Mouse (Mus musculus) liver, embryonic 13.5 days (tissue): Measurements from ENCODE around the gene Gm20431. TPM values are rescaled to one million over a fixed set of nuclear protein-coding genes. Genes with fewer than 3 reads are reported as not detected.

ENCODE experiments used
- ATAC-seq: fragments of 200-750 bp; cut with Nextera tagmentation; 2 replicates; pipeline ENCODE4 v1.8.0; 2017; ENCODE audit warnings: low read depth, mild to moderate bottlenecking, moderate number of reproducible peaks, moderate library complexity
- DNase-seq: peaks from one replicate; pipeline ENCODE4 v3.0.0; 2022
- H3K27ac ChIP-seq: fragments of 300-500 bp; sonication (generic); 2 replicates; pipeline ENCODE4 v1.5.1; 2015; ENCODE audit warnings: moderate library complexity, mild to moderate bottlenecking, inconsistent platforms
- H3K27me3 ChIP-seq: fragments of 300-500 bp; sonication (generic); 2 replicates; pipeline ENCODE4 v1.6.1; 2015; ENCODE audit warnings: mild to moderate bottlenecking, inconsistent platforms
- H3K36me3 ChIP-seq: fragments of 300-500 bp; sonication (generic); 2 replicates; pipeline ENCODE4 v1.6.1; 2015; ENCODE audit warnings: mild to moderate bottlenecking, inconsistent platforms
- H3K4me1 ChIP-seq: fragments of 300-500 bp; sonication (generic); replicated peaks from 2 replicates; pipeline ENCODE4 v1.6.1; 2015; ENCODE audit warnings: inconsistent platforms
- H3K4me2 ChIP-seq: fragments of 300-500 bp; sonication (generic); 2 replicates; pipeline ENCODE4 v1.6.1; 2015; ENCODE audit warnings: inconsistent platforms, mild to moderate bottlenecking, moderate library complexity
- H3K4me3 ChIP-seq: fragments of 300-500 bp; sonication (generic); replicated peaks from 2 replicates; pipeline ENCODE4 v1.5.1; 2015; ENCODE audit warnings: mild to moderate bottlenecking, inconsistent platforms
- H3K9ac ChIP-seq: fragments of 300-500 bp; sonication (generic); 2 replicates; pipeline ENCODE4 v1.6.1; 2015; ENCODE audit warnings: mild to moderate bottlenecking, inconsistent platforms
- H3K9me3 ChIP-seq: fragments of 300-500 bp; sonication (generic); replicated peaks from 2 replicates; pipeline ENCODE4 v1.6.1; 2016; ENCODE audit warnings: inconsistent platforms
- WGBS: fragments of 180-500 bp; shearing (Covaris S2); methylation state at CpG from one replicate; pipeline ENCODE4 v1.1.7; 2015; ENCODE audit not compliant: insufficient replicate concordance; 5-methylcytosine and 5-hydroxymethylcytosine counted together
- polyA plus RNA-seq: library from polyadenylated mRNA; unstranded; fragments of >200 nt; fragmentation: Nextera tagmentation; extraction: Ambion mirVana; gene quantifications from 2 replicates; pipeline ENCODE4 v1.2.1, GENCODE M21; 2015

Gm20431 gene
- polyA plus RNA-seq, 1 experiment from 2014 or later = not detected

- no peak overlapping the region for H3K4me3 ChIP-seq
- WGBS = 78% methylated on average over 14 of the region's 14 CpGs
- no peaks in the 10 kb centered on the region for H3K36me3 ChIP-seq
- no peak for DNase-seq
- no peak overlapping the region for H3K27ac ChIP-seq
- H3K4me2 ChIP-seq = no peak overlapping the region
- no peaks in the 10 kb centered on the region for H3K9me3 ChIP-seq
- H3K4me1 ChIP-seq = peaks cover 29% of the 10 kb centered on the region
- H3K27me3 ChIP-seq = peaks cover 17% of the 10 kb centered on the region
- no peak overlapping the region for H3K9ac ChIP-seq
- ATAC-seq = no peak
Measured at GRCm38 (mm10) chr2:167695491-167695890, 34.2 kb upstream of the Gm20431 start.

DNA sequence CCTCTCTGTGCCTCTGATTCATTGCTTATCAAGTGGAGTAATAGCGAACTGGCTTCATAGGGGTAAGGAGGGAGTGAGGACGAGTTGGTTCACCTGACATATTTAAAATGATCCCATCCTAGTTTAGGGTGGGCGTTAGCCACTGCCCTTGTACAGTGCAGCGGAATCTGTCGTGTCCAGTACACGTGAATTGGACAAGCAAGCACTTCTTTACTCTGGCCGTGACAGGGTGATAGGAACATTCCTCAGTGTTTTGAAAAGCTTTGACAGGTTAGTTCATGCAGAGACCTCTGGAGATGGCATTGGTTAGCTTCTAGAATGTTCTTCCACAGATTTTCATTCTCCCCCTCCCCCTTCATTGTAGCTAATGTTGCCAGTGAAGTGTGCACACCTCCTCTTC, 33.7 kb upstream of the Gm20431 start:
- ATAC-seq (no peak), DNase-seq (no peak)
- no peaks in the 10 kb centered on the region for H3K36me3 ChIP-seq

GRCm38 (mm10) chr2:167694244-167694643, 32.9 kb upstream of the Gm20431 start:
- Histone ChIP-seq H3K9ac (no peak overlapping the region), H3K9me3 (no peaks in the 10 kb centered on the region), H3K4me1 (peaks cover 40% of the 10 kb centered on the region), H3K4me2 (no peak overlapping the region), H3K27ac (no peak overlapping the region), H3K36me3 (no peaks in the 10 kb centered on the region), H3K27me3 (peaks cover 28% of the 10 kb centered on the region), H3K4me3 (no peak overlapping the region)
- no peak for ATAC-seq
- 93% methylated on average over 1 of the region's 1 CpGs for WGBS
- DNase-seq = no peak

More for the DNA sequence above, 33.7 kb upstream of the Gm20431 start:
- WGBS = 75% methylated on average over 7 of the region's 7 CpGs
- Histone ChIP-seq H3K4me1 (peaks cover 32% of the 10 kb centered on the region), H3K4me3 (no peak overlapping the region), H3K27me3 (peaks cover 21% of the 10 kb centered on the region), H3K27ac (no peak overlapping the region), H3K9me3 (no peaks in the 10 kb centered on the region), H3K9ac (no peak overlapping the region), H3K4me2 (no peak overlapping the region)

DNA sequence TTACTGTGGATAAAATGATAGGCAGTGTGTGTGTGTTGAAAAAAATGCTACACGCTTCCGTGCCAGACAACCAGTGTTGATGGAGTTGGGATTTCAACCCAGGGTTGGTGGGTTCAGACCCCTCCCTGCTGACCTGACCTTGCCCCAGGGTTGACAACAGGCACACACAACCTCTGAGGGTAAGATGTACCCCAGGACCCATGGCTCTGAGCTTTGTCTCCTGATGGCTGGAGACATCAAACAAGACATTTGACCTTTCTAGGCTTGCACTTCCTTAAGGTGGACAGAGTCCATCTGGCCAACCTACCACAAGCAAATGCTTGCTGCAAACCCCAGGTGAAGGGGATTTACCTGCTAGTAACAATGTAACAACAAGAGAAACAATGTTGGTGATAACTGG, 32.2 kb upstream of the Gm20431 start:
- DNase-seq (no peak), ATAC-seq (no peak)
- Histone ChIP-seq H3K27ac (no peak overlapping the region), H3K4me1 (peaks cover 42% of the 10 kb centered on the region), H3K9ac (no peak overlapping the region), H3K4me3 (no peak overlapping the region), H3K27me3 (peaks cover 35% of the 10 kb centered on the region), H3K36me3 (no peaks in the 10 kb centered on the region), H3K4me2 (no peak overlapping the region), H3K9me3 (no peaks in the 10 kb centered on the region)
- WGBS = 70% methylated on average over 2 of the region's 2 CpGs

DNA sequence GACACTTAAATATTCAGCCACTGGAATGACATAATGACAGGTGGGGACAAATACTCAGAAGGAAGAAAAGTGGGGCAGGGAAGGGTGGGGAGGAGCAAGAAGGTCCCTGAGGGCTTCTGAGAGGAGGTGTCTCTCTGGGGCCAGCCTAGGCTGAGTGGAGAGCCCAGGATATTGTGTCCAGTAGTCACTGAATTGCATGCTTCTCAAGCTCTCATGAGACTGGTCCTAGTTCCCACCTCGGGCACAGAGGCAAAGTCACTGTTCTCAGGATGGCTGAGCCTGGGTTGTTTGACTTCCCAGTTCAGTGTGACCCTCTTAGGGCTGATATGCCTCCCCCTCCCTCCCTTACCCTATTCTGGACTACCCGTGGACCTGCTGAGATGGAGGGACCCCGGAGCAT, 31.5 kb upstream of the Gm20431 start:
- DNase-seq = no peak
- ATAC-seq = no peak
- Histone ChIP-seq H3K9ac (no peak overlapping the region), H3K4me1 (peaks cover 42% of the 10 kb centered on the region), H3K36me3 (no peaks in the 10 kb centered on the region), H3K9me3 (no peaks in the 10 kb centered on the region), H3K4me2 (no peak overlapping the region), H3K27me3 (peaks cover 40% of the 10 kb centered on the region), H3K4me3 (no peak overlapping the region), H3K27ac (no peak overlapping the region)
- whole genome bisulfite sequencing = 61% methylated on average over 3 of the region's 3 CpGs

DNA sequence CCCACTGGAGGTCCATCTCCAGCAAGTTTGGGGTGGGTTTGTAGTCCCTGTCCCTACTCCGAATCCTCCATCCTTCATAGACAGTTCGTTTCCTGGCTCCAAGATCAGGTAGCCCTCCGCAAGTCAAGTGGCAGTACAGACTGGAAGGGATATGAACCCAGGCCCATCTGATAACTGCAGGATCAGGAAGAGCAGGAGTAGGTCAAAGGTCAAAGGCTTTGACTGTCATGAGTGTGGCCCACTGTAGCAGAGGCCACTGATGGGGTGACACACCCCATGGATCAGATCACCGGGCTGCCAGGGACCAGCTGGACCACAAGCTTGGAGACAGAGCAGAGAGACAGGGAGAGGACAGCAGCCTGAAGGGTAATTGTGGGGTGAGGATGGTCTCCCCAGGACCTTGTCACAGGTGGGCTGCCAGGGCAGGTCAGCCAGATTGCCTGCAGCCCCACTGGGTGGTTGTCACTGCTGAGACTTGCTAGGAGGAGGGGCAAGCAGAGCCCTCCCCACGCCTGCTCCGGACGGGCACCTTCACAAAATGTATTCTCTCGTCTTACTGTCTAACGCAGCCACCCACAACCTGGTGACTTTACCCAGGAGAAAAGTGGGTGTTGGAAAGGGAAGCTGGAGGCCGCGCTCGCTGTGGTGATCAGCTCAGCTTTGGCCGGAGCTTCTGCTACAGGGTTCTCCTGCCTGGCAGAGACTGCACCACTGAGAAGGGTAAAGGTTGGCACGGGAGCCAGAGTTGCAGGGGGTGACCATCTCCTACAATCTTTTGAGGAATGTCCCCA, 30.8 kb upstream of the Gm20431 start:
- peak overlapping the region; percentile 92 for H3K4me2 ChIP-seq
- no peaks in the 10 kb centered on the region for H3K9me3 ChIP-seq
- H3K4me1 ChIP-seq = peaks cover 48% of the 10 kb centered on the region
- no peaks in the 10 kb centered on the region for H3K36me3 ChIP-seq
- 0 out of 2 replicates have a peak overlapping the region, but pooled peaks have one; percentile 73 for H3K4me3 ChIP-seq
- no peak overlapping the region for H3K27ac ChIP-seq
- peaks cover 46% of the 10 kb centered on the region for H3K27me3 ChIP-seq
- ATAC-seq (no peak), DNase-seq (no peak)
- 79% methylated on average over 14 of the region's 14 CpGs for WGBS
- H3K9ac ChIP-seq = 0 out of 2 replicates have a peak overlapping the region, but pooled peaks have one; percentile 23

- Histone ChIP-seq H3K27ac (no peak overlapping the region), H3K36me3 (no peaks in the 10 kb centered on the region), H3K9ac (0 out of 2 replicates have a peak overlapping the region, but pooled peaks have one; percentile 23), H3K4me1 (peaks cover 53% of the 10 kb centered on the region), H3K9me3 (no peaks in the 10 kb centered on the region), H3K27me3 (peaks cover 48% of the 10 kb centered on the region), H3K4me2 (peak overlapping the region; percentile 92), H3K4me3 (peak overlapping the region; percentile 73)
- ATAC-seq (no peak), DNase-seq (no peak)
- 85% methylated on average over 6 of the region's 6 CpGs for WGBS
Measured at GRCm38 (mm10) chr2:167691410-167691809, 30.1 kb upstream of the Gm20431 start.

DNA sequence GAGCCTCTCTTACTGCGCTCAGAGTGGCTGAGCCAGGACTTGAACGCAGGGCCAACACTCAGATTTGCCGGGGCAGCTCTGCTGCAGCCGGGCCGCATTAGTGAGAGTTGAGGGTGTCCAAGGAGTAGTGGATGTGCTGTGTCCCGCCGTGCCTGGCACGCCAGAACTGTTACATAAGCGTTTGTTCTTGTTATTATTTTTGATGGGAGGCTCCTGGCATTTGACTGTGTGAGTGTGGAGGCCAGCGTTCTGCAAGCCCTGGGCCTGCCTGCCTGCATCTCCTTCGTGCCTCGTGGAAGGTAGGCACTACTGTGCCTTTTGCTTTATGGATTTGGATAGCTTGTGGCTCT, 29.6 kb upstream of the Gm20431 start:
- H3K9ac ChIP-seq = peak overlapping the region; percentile 57
- H3K27me3 ChIP-seq = peaks cover 48% of the 10 kb centered on the region
- H3K27ac ChIP-seq = no peak overlapping the region; the same call in 1 of the 2 replicates
- no peaks in the 10 kb centered on the region for H3K36me3 ChIP-seq
- peak overlapping the region; percentile 73 for H3K4me3 ChIP-seq
- no peaks in the 10 kb centered on the region for H3K9me3 ChIP-seq
- DNase-seq (no peak), ATAC-seq (no peak)
- WGBS = 59% methylated on average over 12 of the region's 12 CpGs
- H3K4me1 ChIP-seq = peaks cover 56% of the 10 kb centered on the region
- peak overlapping the region; percentile 92 for H3K4me2 ChIP-seq

DNA sequence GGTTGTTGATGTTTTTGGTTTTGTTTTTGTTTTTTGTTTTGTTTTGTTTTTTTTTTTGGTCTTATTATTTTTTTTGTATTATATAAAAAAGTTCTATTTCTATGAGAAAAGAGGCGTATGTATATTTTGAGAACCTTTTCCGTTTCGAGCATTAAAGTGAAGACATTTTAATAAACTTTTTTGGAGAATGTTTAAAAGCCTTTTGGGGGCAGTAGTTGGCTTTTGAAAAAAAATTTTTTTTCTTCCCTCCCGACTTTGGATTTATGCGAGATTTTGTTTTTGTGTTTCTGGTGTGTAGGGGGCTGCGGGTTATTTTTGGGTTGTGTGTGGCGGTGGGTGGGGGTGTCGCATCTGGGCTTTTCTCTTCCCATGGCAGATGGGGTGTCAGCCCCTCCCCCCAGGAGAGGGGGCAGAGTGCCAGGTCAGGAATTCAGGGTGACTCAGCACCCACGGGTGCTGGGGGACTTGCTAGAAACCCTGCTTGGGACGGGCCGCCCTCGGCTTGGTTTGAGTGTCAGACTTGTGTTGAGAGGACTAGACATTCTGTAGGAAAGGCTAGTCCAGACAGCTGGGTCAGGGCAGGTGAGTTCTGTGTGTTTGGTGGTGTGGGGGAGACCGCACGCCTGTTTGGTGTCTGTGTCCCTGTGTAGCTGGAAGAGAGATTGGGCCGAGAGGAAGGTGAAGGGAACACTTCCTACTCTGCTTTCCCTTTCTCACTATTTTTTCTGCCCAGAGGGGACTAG, 29.1 kb upstream of the Gm20431 start:
- no peaks in the 10 kb centered on the region for H3K36me3 ChIP-seq
- no peak for DNase-seq
- no peak overlapping the region; the same call in 1 of the 2 replicates for H3K27ac ChIP-seq
- peaks cover 60% of the 10 kb centered on the region for H3K4me1 ChIP-seq
- peaks cover 48% of the 10 kb centered on the region for H3K27me3 ChIP-seq
- WGBS = 25% methylated on average over 15 of the region's 15 CpGs
- H3K9me3 ChIP-seq = no peaks in the 10 kb centered on the region
- ATAC-seq = no peak
- H3K4me3 ChIP-seq = peak overlapping the region; percentile 73
- H3K9ac ChIP-seq = peak overlapping the region; percentile 77
- H3K4me2 ChIP-seq = peak overlapping the region; percentile 92

- peak; percentile 2; the same call in 1 of the 2 replicates for ATAC-seq
- peaks cover 60% of the 10 kb centered on the region for H3K4me1 ChIP-seq
- H3K4me2 ChIP-seq = peak within 1 kb of the TSS; percentile 92
- H3K27ac ChIP-seq = peak within 1 kb of the TSS; percentile 80
- no peaks in the 10 kb centered on the region for H3K9me3 ChIP-seq
- peak within 1 kb of the TSS; percentile 73 for H3K4me3 ChIP-seq
- H3K27me3 ChIP-seq = peaks cover 48% of the 10 kb centered on the region
- under 1% methylated on average over 67 of the region's 99 CpGs for WGBS
- peak within 1 kb of the TSS; percentile 77 for H3K9ac ChIP-seq
- peak; percentile 49 for DNase-seq
- no peaks in the 10 kb centered on the region for H3K36me3 ChIP-seq
Measured at GRCm38 (mm10) chr2:167689501-167690218, 28.4 kb upstream of the Gm20431 start, which contains the start of gene Tmem189. Gene Tmem189, minus strand, starts transcription at chr2:167689822.
